Mouse (Mus musculus): ENCODE results near the gene Ifna2. TPM values are rescaled to one million over a fixed set of nuclear protein-coding genes. Genes with fewer than 3 reads are reported as not detected.

Ifna2 gene
- total and polyA plus RNA-seq, 2 experiments from 2014 or later, result not detected

DNA sequence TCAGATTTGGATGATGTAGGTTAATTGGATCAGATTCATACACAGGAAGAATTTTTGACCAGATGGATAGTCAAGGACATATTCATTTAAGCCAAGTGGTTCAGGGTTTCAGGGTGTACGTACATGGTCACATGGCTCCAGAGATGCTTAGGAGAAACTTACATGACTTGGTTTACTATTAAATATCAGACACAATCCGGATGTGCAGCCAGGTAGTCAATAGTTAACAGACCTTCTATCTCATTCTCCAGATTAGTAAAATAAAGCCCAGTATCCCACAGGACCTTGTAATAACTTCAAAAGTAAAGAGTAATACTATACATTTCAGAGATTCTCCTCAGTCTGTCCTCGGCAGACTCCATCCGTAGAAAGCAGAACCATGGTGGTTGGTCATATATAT is 49.4 kb downstream of the Ifna2 start, which contains the start of gene C87499:
Gene C87499, minus strand, starts transcription at position 101 of the 400 bp plus-strand sequence.
- WGBS, result 89% methylated on average over 4 of the region's 4 CpGs
- Histone ChIP-seq H3K27ac (no peak within 1 kb of the TSS), H3K4me2 (ENCODE audit: low read depth, low read length) (no peak within 1 kb of the TSS), H3K27me3 (ENCODE audit: insufficient read depth, low read length) (no peaks in the 10 kb centered on the region), H3K9ac (replicated peaks; ENCODE audit: low read length) (no peak within 1 kb of the TSS), H3K36me3 (ENCODE audit: insufficient read depth, low read length) (no peaks in the 10 kb centered on the region), H3K9me3 (ENCODE audit: low read length) (no peaks in the 10 kb centered on the region), H3K4me1 (ENCODE audit: insufficient read depth, low read length) (no peaks in the 10 kb centered on the region), H3K4me3 (ENCODE audit: low read length) (no peak within 1 kb of the TSS)
- no peak for TF ChIP-seq CTCF (IDR thresholded peaks at IDR 0.05; ENCODE audit: low read depth)
- no peak for DNase-seq (ENCODE audit: low spot score)
- no peak for ATAC-seq

Other genes with a start within 250 kb of the Ifna2 start
Only the 30 nearest of the 33 such genes appear.
- not detected in 2 replicates for gene Ifnb1, start 161.1 kb downstream of the Ifna2 start, total RNA-seq (2014; rRNA removed)
- not detected in 2 replicates for gene Ifnb1, start 161.1 kb downstream of the Ifna2 start, polyA plus RNA-seq (2015; fragmentation: Nextera tagmentation; extraction: Ambion mirVana)
- gene Ifna15, start 125.7 kb downstream of the Ifna2 start, total RNA-seq (2014; rRNA removed), result not detected in 2 replicates
- gene Ifna15, start 125.7 kb downstream of the Ifna2 start, polyA plus RNA-seq (2015; fragmentation: Nextera tagmentation; extraction: Ambion mirVana), result not detected in 2 replicates
- gene Ifna14, start 112.1 kb downstream of the Ifna2 start, total RNA-seq (2014; rRNA removed), result not detected in 2 replicates
- gene Ifna14, start 112.1 kb downstream of the Ifna2 start, polyA plus RNA-seq (2015; fragmentation: Nextera tagmentation; extraction: Ambion mirVana), result not detected in 2 replicates
- not detected in 2 replicates for gene Ifna9, start 91.5 kb downstream of the Ifna2 start, total RNA-seq (2014; rRNA removed)
- not detected in 2 replicates for gene Ifna9, start 91.5 kb downstream of the Ifna2 start, polyA plus RNA-seq (2015; fragmentation: Nextera tagmentation; extraction: Ambion mirVana)
- not detected in 2 replicates for gene Ifna12, start 80.5 kb downstream of the Ifna2 start, total RNA-seq (2014; rRNA removed)
- gene Ifna12, start 80.5 kb downstream of the Ifna2 start, polyA plus RNA-seq (2015; fragmentation: Nextera tagmentation; extraction: Ambion mirVana), result not detected in 2 replicates
- not detected in 2 replicates for gene C87499, start 49.5 kb downstream of the Ifna2 start, total RNA-seq (2014; rRNA removed)
- not detected in 2 replicates for gene C87499, start 49.5 kb downstream of the Ifna2 start, polyA plus RNA-seq (2015; fragmentation: Nextera tagmentation; extraction: Ambion mirVana)
- gene Ifna13, start 39.5 kb downstream of the Ifna2 start, total RNA-seq (2014; rRNA removed), result not detected in 2 replicates
- not detected in 2 replicates for gene Ifna13, start 39.5 kb downstream of the Ifna2 start, polyA plus RNA-seq (2015; fragmentation: Nextera tagmentation; extraction: Ambion mirVana)
- gene Ifna16, start 7.0 kb downstream of the Ifna2 start, total RNA-seq (2014; rRNA removed), result not detected in 2 replicates
- gene Ifna16, start 7.0 kb downstream of the Ifna2 start, polyA plus RNA-seq (2015; fragmentation: Nextera tagmentation; extraction: Ambion mirVana), result not detected in 2 replicates
- gene Ifnab, start 7.4 kb upstream of the Ifna2 start, total RNA-seq (2014; rRNA removed), result not detected in 2 replicates
- not detected in 2 replicates for gene Ifnab, start 7.4 kb upstream of the Ifna2 start, polyA plus RNA-seq (2015; fragmentation: Nextera tagmentation; extraction: Ambion mirVana)
- gene Gm26566, start 37.9 kb upstream of the Ifna2 start, total RNA-seq (2014; rRNA removed), result 0.18 and 2.2 TPM in 2 replicates
- 1.4 and 1.5 TPM in 2 replicates for gene Gm26566, start 37.9 kb upstream of the Ifna2 start, polyA plus RNA-seq (2015; fragmentation: Nextera tagmentation; extraction: Ambion mirVana)
- 140 TPM in 2 replicates for gene Klhl9, start 38.6 kb upstream of the Ifna2 start, total RNA-seq (2014; rRNA removed)
- gene Klhl9, start 38.6 kb upstream of the Ifna2 start, polyA plus RNA-seq (2015; fragmentation: Nextera tagmentation; extraction: Ambion mirVana), result 73.1 and 78.8 TPM in 2 replicates
- not detected in 2 replicates for gene Gm13271, start 71.0 kb upstream of the Ifna2 start, total RNA-seq (2014; rRNA removed)
- not detected in 2 replicates for gene Gm13271, start 71.0 kb upstream of the Ifna2 start, polyA plus RNA-seq (2015; fragmentation: Nextera tagmentation; extraction: Ambion mirVana)
- gene Gm13283, start 76.2 kb upstream of the Ifna2 start, total RNA-seq (2014; rRNA removed), result not detected in 2 replicates
- gene Gm13283, start 76.2 kb upstream of the Ifna2 start, polyA plus RNA-seq (2015; fragmentation: Nextera tagmentation; extraction: Ambion mirVana), result not detected in 2 replicates
- gene Gm13290, start 89.9 kb upstream of the Ifna2 start, total RNA-seq (2014; rRNA removed), result not detected in 2 replicates
- gene Gm13290, start 89.9 kb upstream of the Ifna2 start, polyA plus RNA-seq (2015; fragmentation: Nextera tagmentation; extraction: Ambion mirVana), result not detected in 2 replicates
- not detected in 2 replicates for gene Gm13289, start 93.0 kb upstream of the Ifna2 start, total RNA-seq (2014; rRNA removed)
- not detected in 2 replicates for gene Gm13289, start 93.0 kb upstream of the Ifna2 start, polyA plus RNA-seq (2015; fragmentation: Nextera tagmentation; extraction: Ambion mirVana)
- gene Gm13272, start 95.9 kb upstream of the Ifna2 start, total RNA-seq (2014; rRNA removed), result not detected in 2 replicates
- gene Gm13272, start 95.9 kb upstream of the Ifna2 start, polyA plus RNA-seq (2015; fragmentation: Nextera tagmentation; extraction: Ambion mirVana), result not detected in 2 replicates
- not detected in 2 replicates for gene Ifnz, start 98.2 kb upstream of the Ifna2 start, total RNA-seq (2014; rRNA removed)
- gene Ifnz, start 98.2 kb upstream of the Ifna2 start, polyA plus RNA-seq (2015; fragmentation: Nextera tagmentation; extraction: Ambion mirVana), result not detected in 2 replicates
- gene Gm13276, start 101.8 kb upstream of the Ifna2 start, total RNA-seq (2014; rRNA removed), result not detected in 2 replicates
- not detected in 2 replicates for gene Gm13276, start 101.8 kb upstream of the Ifna2 start, polyA plus RNA-seq (2015; fragmentation: Nextera tagmentation; extraction: Ambion mirVana)
- gene Gm13277, start 104.7 kb upstream of the Ifna2 start, total RNA-seq (2014; rRNA removed), result not detected in 2 replicates
- not detected in 2 replicates for gene Gm13277, start 104.7 kb upstream of the Ifna2 start, polyA plus RNA-seq (2015; fragmentation: Nextera tagmentation; extraction: Ambion mirVana)
- gene Gm13278, start 107.6 kb upstream of the Ifna2 start, total RNA-seq (2014; rRNA removed), result not detected in 2 replicates
- not detected in 2 replicates for gene Gm13278, start 107.6 kb upstream of the Ifna2 start, polyA plus RNA-seq (2015; fragmentation: Nextera tagmentation; extraction: Ambion mirVana)
- gene Gm13275, start 110.6 kb upstream of the Ifna2 start, total RNA-seq (2014; rRNA removed), result not detected in 2 replicates
- not detected in 2 replicates for gene Gm13275, start 110.6 kb upstream of the Ifna2 start, polyA plus RNA-seq (2015; fragmentation: Nextera tagmentation; extraction: Ambion mirVana)
- gene Gm13279, start 113.5 kb upstream of the Ifna2 start, total RNA-seq (2014; rRNA removed), result not detected in 2 replicates
- gene Gm13279, start 113.5 kb upstream of the Ifna2 start, polyA plus RNA-seq (2015; fragmentation: Nextera tagmentation; extraction: Ambion mirVana), result not detected in 2 replicates
- gene Gm13285, start 115.8 kb upstream of the Ifna2 start, total RNA-seq (2014; rRNA removed), result not detected in 2 replicates
- gene Gm13285, start 115.8 kb upstream of the Ifna2 start, polyA plus RNA-seq (2015; fragmentation: Nextera tagmentation; extraction: Ambion mirVana), result 0.14 TPM in 1 of 2 replicates, not detected in the other
- gene Gm13287, start 119.3 kb upstream of the Ifna2 start, total RNA-seq (2014; rRNA removed), result not detected in 2 replicates
- gene Gm13287, start 119.3 kb upstream of the Ifna2 start, polyA plus RNA-seq (2015; fragmentation: Nextera tagmentation; extraction: Ambion mirVana), result not detected in 2 replicates
- not detected in 2 replicates for gene Gm13288, start 121.6 kb upstream of the Ifna2 start, total RNA-seq (2014; rRNA removed)
- gene Gm13288, start 121.6 kb upstream of the Ifna2 start, polyA plus RNA-seq (2015; fragmentation: Nextera tagmentation; extraction: Ambion mirVana), result not detected in 2 replicates
- not detected in 2 replicates for gene Ifna7, start 132.3 kb upstream of the Ifna2 start, total RNA-seq (2014; rRNA removed)
- not detected in 2 replicates for gene Ifna7, start 132.3 kb upstream of the Ifna2 start, polyA plus RNA-seq (2015; fragmentation: Nextera tagmentation; extraction: Ambion mirVana)
- gene Ifna11, start 136.0 kb upstream of the Ifna2 start, total RNA-seq (2014; rRNA removed), result not detected in 2 replicates
- gene Ifna11, start 136.0 kb upstream of the Ifna2 start, polyA plus RNA-seq (2015; fragmentation: Nextera tagmentation; extraction: Ambion mirVana), result not detected in 2 replicates
- gene Ifna6, start 143.5 kb upstream of the Ifna2 start, total RNA-seq (2014; rRNA removed), result not detected in 2 replicates
- gene Ifna6, start 143.5 kb upstream of the Ifna2 start, polyA plus RNA-seq (2015; fragmentation: Nextera tagmentation; extraction: Ambion mirVana), result not detected in 2 replicates
- not detected in 2 replicates for gene Ifna5, start 151.6 kb upstream of the Ifna2 start, total RNA-seq (2014; rRNA removed)
- gene Ifna5, start 151.6 kb upstream of the Ifna2 start, polyA plus RNA-seq (2015; fragmentation: Nextera tagmentation; extraction: Ambion mirVana), result not detected in 2 replicates
- not detected in 2 replicates for gene Ifna4, start 157.9 kb upstream of the Ifna2 start, total RNA-seq (2014; rRNA removed)
- not detected in 2 replicates for gene Ifna4, start 157.9 kb upstream of the Ifna2 start, polyA plus RNA-seq (2015; fragmentation: Nextera tagmentation; extraction: Ambion mirVana)

All from hindbrain, postnatal 0 days (tissue).